Mouse (Mus musculus) myocyte (in vitro differentiated cells): ENCODE results near the gene Slc22a17.

Source experiments
- CEBPB ChIP-seq: IDR thresholded peaks from 2 replicates; pipeline ENCODE4 v1.6.1; 2011; ENCODE audit warnings: mild to moderate bottlenecking, moderate library complexity; ENCODE audit not compliant: poor library complexity, insufficient read depth, severe bottlenecking
- E2F4 ChIP-seq: IDR thresholded peaks from one replicate; pipeline ENCODE4 v1.6.1; 2011; ENCODE audit warnings: mild to moderate bottlenecking, control low read depth, moderate library complexity; ENCODE audit not compliant: insufficient read depth
- MAX ChIP-seq: IDR thresholded peaks from one replicate; pipeline ENCODE4 v1.6.1; 2011; ENCODE audit warnings: low read depth, mild to moderate bottlenecking, control low read depth
- MYOD1 ChIP-seq, 3 experiments: IDR thresholded peaks; one replicate each; pipeline ENCODE4 v1.6.1; 2011; ENCODE audit warnings: control low read depth in 2 of 3, low read depth in 2 of 3, mild to moderate bottlenecking in 2 of 3, moderate library complexity in 1 of 3; ENCODE audit not compliant: insufficient read length in 2 of 3, control insufficient read depth in 1 of 3
- MYOG ChIP-seq, 3 experiments: IDR thresholded peaks; one replicate each; pipeline ENCODE4 v1.6.1; 2011; ENCODE audit warnings: control low read depth in 2 of 3, low read depth in 2 of 3, mild to moderate bottlenecking in 2 of 3; ENCODE audit not compliant: insufficient read length in 2 of 3, control insufficient read depth in 1 of 3, insufficient read depth in 1 of 3
- POLR2A ChIP-seq: IDR thresholded peaks from one replicate; pipeline ENCODE4 v1.6.1; 2011; ENCODE audit warnings: low read depth, mild to moderate bottlenecking, control low read depth, moderate library complexity; ENCODE audit not compliant: insufficient read length
- POLR2AphosphoS2 ChIP-seq: IDR thresholded peaks from one replicate; pipeline ENCODE4 v1.6.1; 2011; ENCODE audit warnings: low read depth, control low read depth; ENCODE audit not compliant: insufficient read length
- REST ChIP-seq: IDR thresholded peaks from one replicate; pipeline ENCODE4 v1.6.1; 2011; ENCODE audit warnings: mild to moderate bottlenecking, control low read depth, moderate library complexity; ENCODE audit not compliant: insufficient read depth, insufficient read length
- SRF ChIP-seq: IDR thresholded peaks from one replicate; pipeline ENCODE4 v1.6.1; 2011; ENCODE audit warnings: low read depth; ENCODE audit not compliant: control insufficient read depth, insufficient read length
- TCF12 ChIP-seq: IDR thresholded peaks from one replicate; pipeline ENCODE4 v1.6.1; 2011; ENCODE audit warnings: mild to moderate bottlenecking, control low read depth; ENCODE audit not compliant: poor library complexity, insufficient read depth, severe bottlenecking
- TCF3 ChIP-seq: IDR thresholded peaks from one replicate; pipeline ENCODE4 v1.6.1; 2011; ENCODE audit warnings: low read depth, control low read depth; ENCODE audit not compliant: insufficient read length
- USF1 ChIP-seq: IDR thresholded peaks from one replicate; pipeline ENCODE4 v1.6.1; 2011; ENCODE audit warnings: low read depth, mild to moderate bottlenecking, control low read depth, moderate library complexity

DNA sequence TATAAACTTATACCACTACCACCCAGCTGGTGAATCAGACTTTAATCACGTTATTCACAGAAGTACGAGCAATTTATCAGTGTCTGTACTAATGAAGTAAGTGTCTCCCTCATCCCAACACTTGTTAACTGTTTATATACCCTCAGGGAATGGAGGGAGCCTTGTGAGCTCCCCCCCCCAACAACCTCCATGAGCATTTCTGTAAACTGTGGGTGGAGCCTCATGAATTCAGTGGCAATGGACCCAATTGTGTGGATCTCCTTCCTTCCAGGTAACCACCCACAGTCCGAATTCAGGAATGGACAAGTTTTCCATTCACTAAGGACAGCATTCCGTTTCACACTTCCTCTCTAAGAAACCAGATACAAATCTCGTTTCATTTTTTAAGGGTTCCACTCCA, 47.3 kb downstream of the Slc22a17 start:
- TF ChIP-seq POLR2A (no peak), USF1 (no peak), MYOD1 (IDR thresholded peaks at IDR 0.05; ENCODE audit: control insufficient read depth in 1 of 3, insufficient read length in 2 of 3, low read depth in 2 of 3) (no peak), SRF (no peak), CEBPB (no peak), TCF12 (no peak), MAX (no peak), POLR2AphosphoS2 (no peak), MYOG (IDR thresholded peaks at IDR 0.05; ENCODE audit: control insufficient read depth in 1 of 3, insufficient read depth in 1 of 3, insufficient read length in 2 of 3, low read depth in 2 of 3) (no peak), E2F4 (no peak), TCF3 (no peak), REST (no peak)
